Mouse (Mus musculus) spleen, adult 2 months (tissue): Measurements from ENCODE around the gene Plin2.

Experiments
- CTCF ChIP-seq: fragments of 200-500 bp; IDR thresholded peaks from 2 replicates; pipeline ENCODE4 v1.5.1; 2011; ENCODE audit warnings: mild to moderate bottlenecking, inconsistent platforms; ENCODE audit not compliant: insufficient read depth, insufficient read length, insufficient replicate concordance; ENCODE audit errors: extremely low read depth
- POLR2A ChIP-seq: fragments of 200-500 bp; IDR thresholded peaks from 2 replicates; pipeline ENCODE4 v1.6.1; 2011; ENCODE audit warnings: low read depth, low read length, inconsistent platforms

GRCm38 (mm10) chr4:86692931-86693330 is 23.1 kb upstream of the Plin2 start:
- TF ChIP-seq CTCF: no peak
- no peak for TF ChIP-seq POLR2A
